Mouse (Mus musculus): ENCODE data around the gene Mdk. TPM values are rescaled to one million over a fixed set of nuclear protein-coding genes. Genes with fewer than 3 reads are reported as not detected.

The Mdk gene
- polyA plus RNA-seq (2016; fragmentation: Nextera tagmentation; extraction: Ambion mirVana), result 904 and 962 TPM in 2 replicates

DNA sequence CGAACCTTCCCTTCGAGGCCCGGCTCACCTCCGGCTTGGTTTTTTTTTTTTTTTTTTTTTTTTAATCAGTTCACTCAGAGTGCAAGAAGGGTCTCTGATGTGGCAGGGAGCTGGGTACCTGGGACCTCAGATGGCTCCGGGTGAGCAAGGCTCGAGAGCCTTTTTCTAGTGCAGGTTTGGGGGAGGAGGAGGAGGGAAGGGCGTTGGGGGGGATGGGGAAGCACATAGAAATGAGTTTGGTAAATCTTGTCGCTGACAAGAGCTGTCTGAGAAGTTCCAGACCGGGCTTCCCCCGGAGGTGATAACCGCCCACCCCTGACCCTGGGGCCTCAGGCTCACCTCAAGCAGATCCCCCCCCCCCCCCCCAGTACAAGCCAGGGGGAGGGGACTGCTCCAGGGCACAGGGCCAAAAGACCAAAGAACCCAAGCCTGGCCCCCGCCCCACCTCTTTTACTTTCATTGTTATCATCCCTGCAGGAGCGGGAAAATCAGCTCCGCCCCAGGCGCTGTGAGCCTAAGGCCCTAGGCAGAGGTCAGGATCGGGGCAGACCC is at the start of gene Mdk:
Mdk (minus strand) TSS at position 138 of the 552 bp plus-strand sequence.
- Histone ChIP-seq H3K9me3 (replicated peaks) (no peaks in the 10 kb centered on the region), H3K4me1 (peaks cover 55% of the 10 kb centered on the region), H3K27ac (peak within 1 kb of the TSS; percentile 95), H3K9ac (peak within 1 kb of the TSS; percentile 90), H3K4me3 (peak within 1 kb of the TSS; percentile 75), H3K4me2 (replicated peaks) (peak within 1 kb of the TSS; percentile 63), H3K27me3 (no peaks in the 10 kb centered on the region; the same call in 1 of the 2 replicates), H3K36me3 (peaks cover 20% of the 10 kb centered on the region)
- peak; percentile 1; the same call in 1 of the 2 replicates for ATAC-seq (ENCODE audit: low FRiP score)
- 2% methylated on average over 14 of the region's 16 CpGs for WGBS

DNA sequence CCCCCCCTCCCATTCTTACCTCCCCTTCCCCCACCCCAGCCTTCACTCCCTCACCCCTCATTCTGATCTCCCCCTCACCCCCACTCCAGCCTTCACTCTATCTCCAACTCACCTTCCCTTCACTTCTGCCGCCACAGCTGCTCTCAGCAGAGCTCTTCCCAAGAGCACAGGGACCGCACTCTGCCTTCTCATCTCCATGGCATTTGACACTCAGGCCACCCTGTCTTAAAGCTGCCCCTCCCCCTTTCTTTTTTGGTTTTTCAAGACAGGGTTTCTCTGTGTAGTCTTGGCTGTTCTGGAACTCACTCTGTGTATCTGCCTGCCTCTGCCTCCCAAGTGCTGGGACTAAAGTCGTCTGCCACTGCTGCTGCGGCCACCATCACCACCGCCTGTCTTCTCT is 48.7 kb upstream of the Mdk start:
- 14% methylated on average over 5 of the region's 5 CpGs for WGBS
- Histone ChIP-seq H3K4me1 (peaks cover 34% of the 10 kb centered on the region), H3K9me3 (replicated peaks) (no peaks in the 10 kb centered on the region)

DNA sequence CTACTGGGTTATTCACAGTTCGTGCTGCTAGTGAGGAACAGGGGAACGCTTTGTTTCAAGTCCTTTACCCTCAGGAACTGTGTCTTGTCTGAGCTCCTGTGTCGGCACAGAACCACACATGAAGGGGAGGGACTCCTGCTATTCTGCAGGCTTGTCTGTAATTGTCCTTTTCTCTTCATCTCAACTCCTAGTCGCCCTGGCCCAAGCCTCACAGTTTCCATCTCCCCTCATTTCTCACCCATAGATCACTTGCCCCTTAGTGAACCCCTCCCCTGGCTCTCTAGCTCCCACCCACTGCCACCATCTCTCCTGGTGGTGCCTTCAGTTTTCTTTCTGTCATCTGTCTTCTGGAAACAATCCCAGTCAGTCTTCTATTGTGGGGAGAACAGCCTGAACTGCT is 48.1 kb upstream of the Mdk start:
- no peak overlapping the region for H3K4me2 ChIP-seq (replicated peaks)
- H3K27ac ChIP-seq, result no peak overlapping the region
- no peaks in the 10 kb centered on the region for H3K36me3 ChIP-seq
- H3K9me3 ChIP-seq (replicated peaks), result no peaks in the 10 kb centered on the region
- peaks cover 39% of the 10 kb centered on the region for H3K4me1 ChIP-seq
- 5% methylated on average over 4 of the region's 4 CpGs for WGBS
- no peak for ATAC-seq (ENCODE audit: low FRiP score)
- H3K9ac ChIP-seq, result no peak overlapping the region
- no peak overlapping the region for H3K4me3 ChIP-seq
- H3K27me3 ChIP-seq, result peaks cover 41% of the 10 kb centered on the region

More for the DNA sequence above, 48.7 kb upstream of the Mdk start:
- no peak for ATAC-seq (ENCODE audit: low FRiP score)
- Histone ChIP-seq H3K36me3 (no peaks in the 10 kb centered on the region), H3K4me3 (no peak overlapping the region), H3K9ac (no peak overlapping the region), H3K4me2 (replicated peaks) (no peak overlapping the region), H3K27me3 (peaks cover 36% of the 10 kb centered on the region), H3K27ac (no peak overlapping the region)

DNA sequence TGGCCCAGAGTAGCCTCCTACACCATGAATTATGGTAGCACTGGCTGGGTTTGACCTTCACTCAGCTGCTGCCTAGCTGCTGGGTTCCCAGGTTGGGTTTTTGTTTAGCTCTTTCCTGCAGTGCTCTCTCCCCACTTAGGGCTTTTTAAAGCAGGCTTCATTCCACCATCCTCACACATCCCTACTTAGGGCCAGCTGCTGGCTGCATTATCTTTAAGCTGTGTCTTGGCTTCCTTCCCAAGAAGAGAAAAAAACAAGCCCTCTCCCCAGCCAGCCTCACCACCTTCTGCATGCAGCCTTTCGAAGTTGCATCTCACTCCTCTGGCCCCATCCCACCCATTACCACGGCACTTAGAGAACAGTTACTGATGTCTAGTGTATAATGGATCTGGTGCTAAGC is 46.5 kb upstream of the Mdk start:
- WGBS, result 22% methylated on average over 2 of the region's 2 CpGs
- Histone ChIP-seq H3K27me3 (peaks cover 58% of the 10 kb centered on the region), H3K9ac (no peak overlapping the region), H3K4me3 (no peak overlapping the region), H3K9me3 (replicated peaks) (no peaks in the 10 kb centered on the region), H3K36me3 (no peaks in the 10 kb centered on the region), H3K4me2 (replicated peaks) (no peak overlapping the region), H3K4me1 (peaks cover 28% of the 10 kb centered on the region), H3K27ac (no peak overlapping the region)
- ATAC-seq (ENCODE audit: low FRiP score), result no peak

DNA sequence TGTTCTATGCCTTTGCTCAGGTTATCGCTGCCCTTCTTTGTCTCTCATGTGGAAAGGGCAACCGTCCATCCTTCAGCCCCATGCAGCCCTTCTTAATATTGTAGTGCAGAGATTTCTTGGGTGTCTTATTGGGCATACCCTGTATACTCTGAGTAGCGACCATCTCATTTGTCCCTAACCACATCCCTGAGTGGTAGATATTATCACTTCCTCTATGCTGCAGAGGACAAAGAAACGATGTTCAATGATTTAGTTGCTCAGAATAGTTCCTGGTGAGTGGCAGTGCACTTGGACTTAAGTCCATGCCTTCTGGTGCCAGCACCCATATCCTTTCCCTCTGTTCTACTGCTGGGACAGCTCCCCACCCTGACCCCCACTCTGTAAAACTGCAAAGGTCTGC is 45.9 kb upstream of the Mdk start:
- peaks cover 31% of the 10 kb centered on the region for H3K4me1 ChIP-seq
- H3K27ac ChIP-seq, result no peak overlapping the region
- 80% methylated on average over 4 of the region's 4 CpGs for WGBS
- H3K9ac ChIP-seq, result no peak overlapping the region
- H3K4me2 ChIP-seq (replicated peaks), result no peak overlapping the region
- H3K27me3 ChIP-seq, result peaks cover 64% of the 10 kb centered on the region
- no peak overlapping the region for H3K4me3 ChIP-seq
- no peaks in the 10 kb centered on the region for H3K36me3 ChIP-seq
- H3K9me3 ChIP-seq (replicated peaks), result no peaks in the 10 kb centered on the region
- no peak for ATAC-seq (ENCODE audit: low FRiP score)

DNA sequence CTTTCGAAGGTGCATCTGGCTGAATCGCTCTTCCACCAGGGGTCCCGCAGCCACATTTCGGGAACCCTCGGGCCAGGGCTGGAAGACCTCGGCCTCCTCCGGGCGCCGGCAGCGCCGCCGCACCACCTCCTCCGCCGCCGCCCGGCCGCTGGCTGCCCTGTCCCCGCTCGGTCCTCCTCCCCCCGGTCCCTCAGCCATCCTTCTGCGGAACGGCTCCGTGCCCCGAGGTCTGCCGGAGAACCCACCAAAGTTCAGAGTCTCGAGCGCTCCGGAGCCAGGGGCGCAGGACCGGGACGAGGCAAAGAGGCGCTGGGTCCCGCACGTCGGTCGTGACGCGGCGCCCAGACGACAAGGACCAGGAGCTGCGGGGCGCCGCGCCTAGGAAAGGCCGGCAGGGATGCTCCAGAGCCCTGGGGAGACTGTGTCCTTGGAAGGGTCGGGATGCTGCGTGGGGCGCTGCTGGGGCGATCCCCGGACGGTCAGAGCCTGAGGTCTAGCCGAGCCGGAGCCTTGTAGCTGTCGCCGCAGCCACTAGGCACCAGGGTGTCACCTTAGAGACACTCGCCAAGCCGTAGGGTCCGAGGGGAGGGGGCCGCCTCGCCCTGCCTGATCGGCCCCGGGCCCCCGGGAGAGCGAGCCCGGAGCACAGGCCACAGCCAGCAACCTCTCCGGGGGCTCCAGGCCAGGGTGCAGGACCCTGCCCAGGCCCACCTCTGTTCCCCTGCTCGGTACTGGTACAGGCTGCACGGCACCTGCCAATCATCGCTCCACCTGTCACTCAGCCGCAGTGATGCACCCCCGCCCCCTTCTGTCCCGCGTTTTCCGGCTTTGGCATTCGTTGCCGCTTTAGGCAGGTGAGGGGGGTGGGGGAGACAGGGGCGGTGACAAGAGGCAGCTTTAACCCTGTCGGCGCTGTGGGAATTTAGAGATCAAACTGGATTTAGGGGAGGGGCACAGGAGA is 43.8 kb upstream of the Mdk start, which contains the start of gene Dgkz:
Dgkz (minus strand) TSS at position 284 of the 961 bp plus-strand sequence.
- Histone ChIP-seq H3K27me3 (peaks cover 77% of the 10 kb centered on the region), H3K4me3 (peak within 1 kb of the TSS; percentile 38)
- WGBS, result 1% methylated on average over 75 of the region's 79 CpGs

DNA sequence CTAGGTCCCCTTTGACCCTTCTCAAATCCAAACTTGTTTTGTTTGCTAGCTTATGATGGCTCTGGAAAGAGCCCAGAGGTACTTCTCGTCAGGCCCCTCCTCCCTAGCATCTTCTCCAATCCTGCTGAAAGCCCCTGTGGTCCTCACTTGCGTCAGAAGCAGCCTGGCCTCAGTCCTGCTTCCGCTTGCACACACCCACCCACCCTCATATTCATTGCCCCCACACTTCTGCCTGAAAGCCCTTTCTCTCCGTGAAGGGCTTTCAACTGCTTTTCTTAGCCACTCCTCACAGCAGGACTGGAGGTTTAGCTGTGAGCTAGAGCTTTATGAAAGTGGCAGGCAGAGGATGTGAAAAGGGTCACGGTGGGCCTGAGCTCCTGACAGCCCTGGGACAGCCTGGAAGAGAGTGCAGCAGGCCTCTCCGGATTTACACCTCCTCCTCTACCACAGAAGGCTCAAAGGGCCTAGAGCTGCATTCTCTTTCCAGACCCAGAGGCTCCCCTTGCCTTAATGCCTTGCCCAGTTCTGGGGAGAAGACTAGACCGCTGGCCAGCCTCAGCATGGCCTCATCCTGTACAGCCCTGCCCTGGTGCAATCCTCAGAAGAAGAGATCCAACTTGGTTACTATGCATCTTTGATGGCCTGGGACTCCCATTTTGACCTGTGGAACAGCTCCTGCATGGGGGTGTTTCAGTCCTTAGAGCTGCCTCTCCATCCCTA is 41.5 kb upstream of the Mdk start:
- Histone ChIP-seq H3K4me2 (replicated peaks) (no peak overlapping the region), H3K4me1 (peaks cover 37% of the 10 kb centered on the region), H3K27ac (no peak overlapping the region), H3K27me3 (peaks cover 77% of the 10 kb centered on the region), H3K4me3 (no peak overlapping the region), H3K9ac (no peak overlapping the region), H3K36me3 (no peaks in the 10 kb centered on the region), H3K9me3 (replicated peaks) (no peaks in the 10 kb centered on the region)
- ATAC-seq (ENCODE audit: low FRiP score), result no peak
- 24% methylated on average over 7 of the region's 7 CpGs for WGBS

More for the DNA sequence above, 43.8 kb upstream of the Mdk start, which contains the start of gene Dgkz:
- no peak within 1 kb of the TSS for H3K27ac ChIP-seq
- peak within 1 kb of the TSS; percentile 62 for H3K4me2 ChIP-seq (replicated peaks)
- no peaks in the 10 kb centered on the region for H3K9me3 ChIP-seq (replicated peaks)
- H3K36me3 ChIP-seq, result no peaks in the 10 kb centered on the region
- peak; percentile 20; the same call in 1 of the 2 replicates for ATAC-seq (ENCODE audit: low FRiP score)
- peaks cover 47% of the 10 kb centered on the region for H3K4me1 ChIP-seq
- H3K9ac ChIP-seq, result peak within 1 kb of the TSS; percentile 32

DNA sequence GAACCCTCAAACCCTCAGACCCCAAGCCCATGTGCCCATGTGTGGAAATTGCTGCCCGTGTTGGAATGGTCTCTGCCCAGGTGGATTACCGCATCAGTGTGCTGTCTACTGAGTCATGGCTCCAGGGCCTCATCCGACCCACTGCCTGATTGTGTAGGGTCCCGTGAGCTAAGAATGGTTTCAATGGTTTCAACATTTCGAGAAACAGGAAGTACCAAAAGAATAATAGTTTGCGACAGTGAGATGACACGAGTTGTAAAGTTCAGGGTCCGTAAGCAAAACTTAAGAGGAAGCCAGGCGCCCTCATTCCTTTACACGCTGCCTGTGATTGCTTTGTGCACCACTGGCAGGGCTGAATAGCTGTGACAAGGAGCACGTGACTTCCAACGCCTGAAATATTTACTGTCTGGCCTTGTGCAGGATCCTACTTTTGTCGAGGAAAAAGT is 40.0 kb upstream of the Mdk start:
- 0 out of 2 replicates have a peak overlapping the region, but pooled peaks have one; percentile 35 for H3K27ac ChIP-seq
- ATAC-seq (ENCODE audit: low FRiP score), result no peak
- H3K27me3 ChIP-seq, result peaks cover 65% of the 10 kb centered on the region

DNA sequence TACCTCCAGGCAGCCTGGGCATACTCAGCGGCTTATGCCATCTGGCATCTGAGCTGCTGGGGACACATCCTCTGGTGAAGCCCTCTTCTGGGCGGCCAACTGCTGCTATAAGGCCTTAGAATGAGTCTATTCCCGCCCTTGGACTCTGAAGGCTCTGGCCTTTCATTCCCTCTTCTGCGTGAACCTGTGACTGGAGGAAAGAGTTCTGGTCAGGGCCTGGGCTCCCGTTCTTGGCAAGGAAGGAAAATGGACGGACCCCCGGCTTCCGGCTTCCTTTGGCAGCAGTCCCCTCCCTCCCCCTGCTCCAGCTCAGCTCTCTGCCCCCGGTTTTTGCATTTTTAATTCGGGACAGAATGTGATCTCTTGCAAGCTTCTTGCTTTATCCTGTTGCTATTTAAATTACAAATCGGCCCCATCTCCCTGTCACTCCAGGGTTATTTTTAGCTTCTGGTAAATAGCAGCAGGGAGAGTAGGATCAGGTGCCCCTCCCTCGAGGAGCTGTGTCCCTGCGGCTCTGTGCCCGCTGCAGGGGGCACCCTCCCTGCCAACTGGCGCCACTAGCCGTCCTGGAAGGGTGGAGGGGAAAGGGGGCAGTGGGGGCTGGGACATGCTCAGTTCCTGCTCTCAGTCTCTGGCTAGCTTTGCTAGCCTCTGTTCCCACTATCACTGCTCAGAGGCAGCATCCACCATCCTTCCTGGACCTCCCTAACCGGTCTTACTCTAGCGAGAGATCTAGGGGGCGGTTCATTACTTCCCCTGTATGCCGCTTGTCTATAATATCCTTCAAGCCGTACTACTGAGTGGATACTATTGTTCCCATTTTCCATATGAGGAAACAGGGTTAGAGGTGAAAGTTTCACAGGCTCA is 39.4 kb upstream of the Mdk start:
- H3K36me3 ChIP-seq, result no peaks in the 10 kb centered on the region
- peaks cover 33% of the 10 kb centered on the region for H3K4me1 ChIP-seq
- peaks cover 61% of the 10 kb centered on the region for H3K27me3 ChIP-seq
- no peak for ATAC-seq (ENCODE audit: low FRiP score)
- H3K4me2 ChIP-seq (replicated peaks), result peak overlapping the region; percentile 35
- peak overlapping the region; percentile 35; the same call in 1 of the 2 replicates for H3K27ac ChIP-seq
- H3K9ac ChIP-seq, result peak overlapping the region; percentile 47
- 16% methylated on average over 21 of the region's 21 CpGs for WGBS
- no peak overlapping the region for H3K4me3 ChIP-seq
- no peaks in the 10 kb centered on the region for H3K9me3 ChIP-seq (replicated peaks)

More for the DNA sequence above, 40.0 kb upstream of the Mdk start:
- H3K4me2 ChIP-seq (replicated peaks), result peak overlapping the region; percentile 35; the same call in 1 of the 2 replicates
- H3K9ac ChIP-seq, result no peak overlapping the region
- H3K4me3 ChIP-seq, result no peak overlapping the region
- no peaks in the 10 kb centered on the region for H3K36me3 ChIP-seq
- peaks cover 33% of the 10 kb centered on the region for H3K4me1 ChIP-seq
- WGBS, result 38% methylated on average over 13 of the region's 13 CpGs
- H3K9me3 ChIP-seq (replicated peaks), result no peaks in the 10 kb centered on the region

DNA sequence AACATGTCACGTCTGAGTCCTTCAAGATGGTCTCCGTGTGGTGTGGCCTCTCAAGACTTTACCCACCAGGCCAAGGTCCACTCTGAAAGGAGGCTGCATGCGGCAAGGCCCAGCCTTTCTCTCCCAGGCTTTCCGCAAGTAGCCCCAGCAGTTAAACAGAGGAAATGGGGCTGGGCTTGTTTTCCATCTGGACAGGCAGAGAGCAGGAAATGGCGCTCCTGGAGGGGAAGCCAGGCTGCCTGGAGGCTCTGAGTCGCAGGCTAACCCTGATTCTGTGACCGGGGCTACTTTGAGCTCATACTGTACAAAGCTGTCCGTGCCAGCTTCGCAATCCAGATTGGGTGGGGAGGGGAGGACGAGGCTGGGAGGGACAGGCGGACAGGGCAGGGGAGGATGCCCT is 35.9 kb upstream of the Mdk start:
- Histone ChIP-seq H3K36me3 (no peaks in the 10 kb centered on the region), H3K4me1 (peaks cover 19% of the 10 kb centered on the region), H3K27ac (0 out of 2 replicates have a peak overlapping the region, but pooled peaks have one; percentile 35), H3K9me3 (replicated peaks) (no peaks in the 10 kb centered on the region), H3K4me3 (no peak overlapping the region), H3K27me3 (peaks cover 38% of the 10 kb centered on the region), H3K4me2 (replicated peaks) (no peak overlapping the region), H3K9ac (no peak overlapping the region)
- 66% methylated on average over 11 of the region's 11 CpGs for WGBS
- no peak for ATAC-seq (ENCODE audit: low FRiP score)

DNA sequence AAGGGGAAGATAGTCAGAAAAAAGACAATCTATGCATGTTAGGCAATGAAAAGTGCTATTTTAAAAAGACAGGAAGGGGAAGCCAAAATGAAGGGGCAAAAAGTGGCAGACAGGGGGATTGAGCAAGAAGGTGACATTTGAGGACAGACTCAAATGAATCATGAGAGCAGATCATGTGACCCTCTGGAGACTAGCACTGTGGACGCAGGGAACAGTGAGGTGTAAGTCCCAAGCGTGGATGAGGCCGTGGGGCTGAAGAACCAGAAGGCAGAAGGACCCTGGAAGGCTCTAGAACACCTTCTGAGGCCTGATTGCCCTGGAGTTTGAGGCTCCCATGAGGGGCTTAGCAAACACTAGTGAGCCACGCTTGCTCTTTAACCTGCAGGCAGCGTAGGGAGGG is 34.3 kb upstream of the Mdk start:
- peaks cover 26% of the 10 kb centered on the region for H3K27me3 ChIP-seq
- peaks cover 22% of the 10 kb centered on the region for H3K4me1 ChIP-seq
- no peak overlapping the region for H3K4me2 ChIP-seq (replicated peaks)
- H3K36me3 ChIP-seq, result no peaks in the 10 kb centered on the region
- 83% methylated on average over 5 of the region's 5 CpGs for WGBS
- no peak overlapping the region for H3K9ac ChIP-seq
- H3K27ac ChIP-seq, result no peak overlapping the region
- ATAC-seq (ENCODE audit: low FRiP score), result no peak
- no peak overlapping the region for H3K4me3 ChIP-seq
- H3K9me3 ChIP-seq (replicated peaks), result no peaks in the 10 kb centered on the region

All from hindbrain, embryonic 12.5 days (tissue).